Mouse (Mus musculus) R1 (cell line): ENCODE data around the gene Rabgap1l.

Experiments
- DNase-seq: peaks from one replicate; pipeline ENCODE4 v3.0.0-alpha.2; 2018; ENCODE audit warnings: low read depth, low spot score

The Rabgap1l gene

DNA sequence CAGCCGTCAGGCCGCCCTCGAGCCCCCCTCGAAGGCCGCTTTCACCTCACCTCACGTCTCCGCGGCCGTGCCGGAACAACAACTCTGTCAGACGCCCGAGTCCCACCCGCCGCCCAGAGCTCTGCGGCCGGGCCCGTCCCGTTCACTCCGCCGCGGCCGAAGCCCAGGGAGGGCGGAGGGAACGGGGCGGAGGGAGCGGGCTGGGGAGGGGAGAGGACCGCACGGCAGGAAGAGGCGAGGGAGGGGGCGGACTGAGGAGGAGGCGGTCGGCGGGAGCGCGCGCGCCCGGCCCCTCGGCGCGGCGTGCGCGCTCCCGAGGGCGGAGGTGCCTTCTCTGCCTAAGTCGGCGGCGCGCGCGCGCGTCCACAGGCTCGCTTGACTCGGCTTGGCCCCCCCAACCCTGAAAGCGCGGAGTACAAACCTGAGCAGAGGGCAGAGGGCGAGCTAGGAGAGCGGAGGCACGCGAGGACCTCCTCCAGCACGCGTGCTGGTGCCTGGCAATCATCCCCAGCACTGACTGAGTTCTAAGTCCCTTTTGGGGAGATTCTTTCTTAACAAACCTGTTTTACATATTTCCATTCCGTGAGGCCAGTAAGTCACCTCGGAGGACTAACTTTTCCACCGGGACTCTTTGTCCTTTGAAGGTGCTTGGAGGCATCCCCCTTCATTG, at the start of gene Rabgap1l:
TSS of gene Rabgap1l (minus strand) at position 526 of the 670 bp plus-strand sequence.
- peak; percentile 89 for DNase-seq

DNA sequence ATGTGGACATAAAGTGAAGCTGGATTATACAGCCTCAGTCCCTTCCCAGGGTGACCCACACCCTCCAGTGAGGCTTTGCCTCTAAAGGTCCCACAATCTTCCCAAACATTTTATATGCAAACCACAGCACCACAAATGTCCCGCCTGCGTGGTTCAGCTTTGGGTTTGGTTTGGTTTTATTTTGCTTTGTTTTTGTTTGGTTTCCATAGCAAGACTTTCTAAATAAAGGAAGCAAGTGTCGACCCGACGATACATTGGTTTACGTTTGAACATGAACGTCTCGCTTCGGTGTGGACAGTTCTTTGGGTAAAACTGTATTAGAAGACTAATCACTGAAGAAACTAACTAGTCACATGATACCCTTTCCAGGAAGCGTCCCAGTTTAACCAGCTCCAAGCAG, 49.6 kb upstream of the Rabgap1l start:
- no peak for DNase-seq

DNA sequence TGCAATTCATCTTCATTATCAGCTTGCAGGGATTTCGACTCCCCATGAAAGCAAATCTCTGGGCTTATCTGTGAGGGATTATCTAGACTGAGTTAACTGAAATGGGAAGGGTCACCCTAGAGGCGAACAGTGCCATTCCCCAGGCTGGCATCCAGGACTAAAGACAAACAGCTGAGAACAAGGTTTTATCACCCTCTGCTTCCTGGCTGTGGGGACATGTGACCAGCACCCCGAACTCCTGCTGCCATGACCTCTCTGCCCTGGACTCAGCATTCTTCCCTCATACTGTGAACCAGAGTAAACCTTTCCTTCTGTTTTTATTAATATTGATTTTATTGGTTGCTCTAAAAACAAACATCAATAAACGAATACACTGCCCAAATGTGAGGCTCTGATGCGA, 47.6 kb upstream of the Rabgap1l start:
- no peak for DNase-seq

DNA sequence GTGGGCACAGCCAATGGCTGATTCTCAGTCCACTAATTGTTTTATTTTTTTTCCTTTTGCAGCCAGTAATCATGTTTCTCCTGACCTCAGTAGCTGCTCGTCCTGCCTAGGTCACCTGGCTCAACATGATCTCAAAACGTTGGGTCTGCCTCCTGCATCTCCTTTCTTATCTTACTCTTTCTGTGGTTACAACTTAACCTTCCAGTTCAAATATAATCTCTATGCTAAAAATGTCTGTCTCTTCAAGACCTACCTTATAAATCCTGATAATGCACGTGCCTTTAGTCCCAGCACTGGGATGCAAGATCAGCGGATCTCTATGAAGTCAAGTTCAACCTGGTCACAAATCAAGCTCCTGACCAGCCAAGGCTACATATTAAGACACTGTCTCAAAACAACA, 46.1 kb upstream of the Rabgap1l start:
- DNase-seq: no peak

DNA sequence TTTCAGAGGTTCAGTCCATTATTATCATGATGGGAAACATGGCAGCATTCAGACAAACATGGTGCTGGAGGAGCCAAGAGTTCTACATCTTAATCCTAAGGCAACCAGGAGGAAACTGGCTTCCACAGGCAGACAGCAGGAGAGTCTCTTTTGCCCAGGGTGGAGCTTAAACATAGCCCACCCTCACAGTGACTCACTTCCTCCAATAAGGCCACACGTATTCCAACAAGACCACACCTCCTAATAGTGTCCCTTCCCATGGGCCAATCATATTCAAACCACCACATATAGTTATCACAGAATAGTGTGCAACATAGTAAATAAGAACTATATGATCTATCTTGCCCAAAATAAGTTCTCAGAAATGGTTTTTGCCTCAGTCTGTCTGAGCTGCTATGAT, 41.4 kb upstream of the Rabgap1l start:
- no peak for DNase-seq

DNA sequence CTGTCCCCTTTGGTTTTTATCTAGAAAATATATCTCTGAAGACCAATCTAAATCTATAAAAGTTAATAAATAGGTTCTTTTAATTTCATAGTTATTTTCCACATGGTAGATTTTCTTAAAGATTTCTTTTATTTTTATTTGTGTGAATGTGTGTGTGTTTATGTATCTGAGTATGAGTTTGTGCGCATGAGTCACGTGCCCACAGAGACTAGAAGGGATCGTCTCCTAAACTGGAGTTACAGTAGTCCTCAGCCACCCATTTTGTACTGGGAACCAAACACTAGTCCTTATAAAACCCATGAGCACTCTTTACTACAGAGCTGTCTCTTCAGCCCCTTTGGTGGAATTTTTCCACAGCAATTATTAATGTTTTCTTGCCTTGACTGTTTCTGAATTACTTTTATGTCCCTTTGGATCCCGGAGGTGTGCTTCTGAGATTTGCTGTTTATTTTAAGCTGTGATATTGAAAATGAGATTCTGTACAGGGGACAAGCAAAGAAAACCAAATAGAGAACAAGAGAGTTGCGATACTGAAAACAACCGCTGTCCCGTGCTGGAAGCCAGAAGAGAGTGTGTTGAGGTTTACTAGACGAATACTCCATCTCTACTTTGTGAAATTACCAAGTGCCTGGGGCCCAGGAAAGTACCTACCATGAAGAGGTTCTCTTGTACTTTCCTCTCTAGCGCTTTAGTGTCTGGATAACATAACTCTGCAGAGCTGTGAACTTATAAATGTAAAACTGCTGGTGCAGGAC, 39.4 kb upstream of the Rabgap1l start:
- DNase-seq: no peak

DNA sequence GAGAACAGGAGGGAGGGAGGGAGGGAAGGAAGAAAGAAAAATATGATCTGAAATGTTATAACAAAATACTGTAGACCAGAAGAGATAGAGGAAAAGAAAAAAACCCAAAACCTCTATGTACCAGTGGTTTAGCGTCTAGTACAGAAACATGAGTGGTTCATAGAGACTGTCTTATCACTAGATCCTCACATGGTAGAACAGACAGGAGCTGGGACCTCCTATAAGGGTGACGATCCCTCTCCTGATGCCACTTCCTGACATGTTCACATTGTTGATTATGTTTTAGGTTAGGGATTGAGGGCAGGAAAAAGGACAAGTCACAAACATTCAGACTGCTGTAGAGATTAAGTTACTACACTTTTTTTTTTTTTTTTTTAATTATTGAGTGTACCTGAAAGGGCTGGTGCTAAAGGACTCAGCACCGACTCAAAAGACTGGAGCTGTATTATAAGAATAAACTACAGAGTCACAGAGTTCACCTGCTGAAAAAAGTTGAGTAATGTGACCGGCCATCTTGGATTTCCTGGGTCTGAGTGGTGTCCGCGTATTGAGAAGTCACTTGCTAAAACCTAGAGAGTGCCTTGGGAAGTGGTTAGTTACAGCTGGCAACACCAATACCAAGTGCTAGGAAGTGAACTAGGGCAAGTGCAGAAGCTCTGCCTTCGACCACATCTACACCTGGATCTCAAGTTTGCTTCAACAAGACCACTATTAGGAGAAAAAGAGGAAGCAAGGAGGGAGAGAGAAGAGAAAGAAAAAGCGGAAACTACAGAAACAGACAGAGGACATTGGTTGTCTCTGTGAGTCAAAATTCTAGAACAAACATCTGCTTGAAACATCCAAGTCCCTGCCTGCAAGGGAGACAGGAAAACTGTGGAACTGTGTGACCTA, 37.8 kb upstream of the Rabgap1l start:
- DNase-seq: no peak

DNA sequence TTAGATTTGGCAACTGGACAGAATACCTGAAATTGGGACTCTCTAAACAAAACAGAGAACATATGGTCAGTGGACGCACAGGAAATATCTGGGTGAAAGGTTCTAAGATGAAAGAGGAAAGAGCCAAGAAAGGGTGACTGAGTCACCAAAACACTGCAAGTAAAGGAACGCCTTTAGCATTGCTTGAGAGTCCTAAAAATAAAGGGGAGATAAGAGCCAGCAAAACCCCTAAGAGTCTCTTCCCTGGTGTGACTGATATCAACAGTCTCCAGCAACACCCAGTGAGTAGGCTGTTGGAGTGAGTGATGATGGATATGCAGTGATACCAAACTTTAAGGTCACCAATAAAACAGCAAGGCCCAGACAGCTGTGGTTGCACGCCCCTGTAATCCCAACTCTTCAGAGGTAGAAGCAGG, 32.4 kb upstream of the Rabgap1l start:
- DNase-seq: no peak

DNA sequence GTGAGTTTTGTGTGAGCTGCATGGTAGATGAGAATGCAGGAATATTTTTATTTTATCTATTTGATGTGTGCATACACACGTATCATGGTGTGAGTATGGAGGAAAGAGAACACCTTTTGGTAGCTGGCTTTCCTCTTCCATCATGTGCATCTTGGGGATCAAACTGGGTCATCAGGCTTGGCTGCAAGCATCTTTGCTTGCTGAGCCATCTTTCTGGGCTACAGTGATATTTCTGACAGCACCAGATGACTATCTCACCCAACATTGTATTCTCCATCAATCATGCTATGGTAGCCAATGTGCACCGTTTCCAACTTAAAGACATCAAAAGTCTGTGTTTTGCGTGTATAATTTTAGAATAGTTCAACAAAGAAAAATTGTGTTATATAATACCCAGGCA, 30.6 kb upstream of the Rabgap1l start:
- no peak for DNase-seq

DNA sequence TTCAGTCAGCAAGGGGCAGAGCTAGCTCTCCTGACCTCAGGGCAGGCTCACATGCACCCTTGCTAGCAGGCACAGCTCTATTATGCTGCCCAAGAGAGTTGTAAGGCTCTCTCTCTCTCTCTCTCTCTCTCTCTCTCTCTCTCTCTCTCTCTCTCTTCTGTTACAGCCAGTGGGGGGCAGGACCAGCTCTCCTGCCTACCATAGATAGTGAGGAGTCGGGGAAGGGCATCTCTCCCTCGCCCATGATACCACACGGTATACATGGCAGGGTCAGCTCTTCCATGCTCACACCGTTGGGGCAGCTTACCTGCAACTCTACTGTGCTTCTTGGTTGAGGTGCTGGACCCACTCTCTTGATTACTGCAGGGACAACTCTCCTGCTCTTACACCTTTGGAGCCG, 21.2 kb upstream of the Rabgap1l start:
- no peak for DNase-seq

DNA sequence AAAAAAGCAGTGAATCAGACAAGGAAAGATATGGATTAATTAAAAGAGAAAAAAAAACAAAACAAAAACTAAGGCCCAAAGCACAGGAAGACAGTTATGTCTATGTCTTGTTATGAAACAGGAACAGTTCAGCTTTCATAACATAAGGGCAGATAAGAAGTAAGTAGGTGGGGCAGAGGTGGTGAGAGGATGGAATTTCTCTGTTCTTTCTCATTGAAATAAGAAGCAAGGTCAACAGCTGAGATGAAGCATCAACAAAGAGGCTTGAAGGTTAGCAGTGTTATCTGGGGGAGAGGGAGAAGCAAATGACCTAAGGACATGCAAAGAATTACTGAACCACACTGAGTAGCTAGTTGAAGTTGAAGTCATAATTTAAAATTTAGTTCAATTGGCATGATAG, 19.4 kb upstream of the Rabgap1l start:
- DNase-seq: peak; percentile 15

DNA sequence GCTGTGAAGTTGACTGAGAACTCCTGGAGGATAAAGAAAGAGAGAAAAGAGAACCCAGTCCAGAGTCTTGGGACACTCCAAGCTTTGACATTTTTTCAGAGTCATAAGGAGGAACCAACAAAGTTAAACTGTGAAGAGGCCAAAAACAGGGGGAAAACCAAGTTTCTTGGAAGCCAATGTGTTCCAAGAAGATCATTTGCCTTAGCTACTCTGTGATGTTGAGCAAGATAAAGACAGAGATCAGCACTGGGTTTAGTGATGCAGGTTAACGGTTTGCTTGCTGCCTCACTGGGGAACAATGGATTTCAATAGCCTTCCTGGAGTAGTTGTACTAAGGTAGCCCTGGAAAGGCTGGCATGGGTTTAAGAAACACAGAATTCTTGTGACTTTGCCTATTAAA, 18.9 kb upstream of the Rabgap1l start:
- no peak for DNase-seq

DNA sequence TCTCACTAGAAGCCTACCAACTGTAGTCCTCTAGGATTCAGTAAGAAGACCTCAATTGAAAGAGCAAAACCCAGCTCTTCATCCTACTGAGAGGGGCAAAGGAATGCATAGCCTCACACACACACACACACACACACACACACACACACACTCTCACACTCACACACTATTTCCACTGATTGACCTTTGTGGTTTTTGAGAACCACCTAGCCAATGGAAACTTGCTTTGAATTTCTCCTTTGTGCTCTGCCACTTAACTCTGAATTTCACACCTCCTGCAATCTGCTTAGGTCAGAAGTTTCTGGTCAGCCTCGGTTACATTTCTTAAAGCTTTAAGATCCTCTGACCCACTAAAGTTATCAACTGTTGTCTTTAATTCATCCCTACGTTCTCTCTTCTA, 12.3 kb upstream of the Rabgap1l start:
- DNase-seq: no peak

DNA sequence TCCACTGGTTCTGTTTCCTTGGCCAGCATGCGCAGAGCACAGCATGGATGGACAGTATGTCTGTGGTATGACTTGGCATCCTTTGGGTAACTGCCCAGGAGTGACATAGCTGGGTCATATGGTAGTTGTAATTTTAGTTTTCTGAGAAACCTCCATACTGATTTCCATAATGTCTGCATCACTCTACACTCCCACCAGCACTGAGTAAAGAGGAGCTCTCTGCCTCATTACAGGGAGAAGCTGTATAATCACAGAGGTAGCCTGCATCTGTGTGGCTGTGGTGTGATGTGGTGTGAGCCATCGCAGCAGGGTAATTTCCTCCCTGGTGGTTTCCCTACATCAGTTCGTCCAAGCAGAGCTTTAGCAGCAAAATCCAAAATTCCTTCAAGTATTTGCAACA, 7.0 kb upstream of the Rabgap1l start:
- DNase-seq: no peak

DNA sequence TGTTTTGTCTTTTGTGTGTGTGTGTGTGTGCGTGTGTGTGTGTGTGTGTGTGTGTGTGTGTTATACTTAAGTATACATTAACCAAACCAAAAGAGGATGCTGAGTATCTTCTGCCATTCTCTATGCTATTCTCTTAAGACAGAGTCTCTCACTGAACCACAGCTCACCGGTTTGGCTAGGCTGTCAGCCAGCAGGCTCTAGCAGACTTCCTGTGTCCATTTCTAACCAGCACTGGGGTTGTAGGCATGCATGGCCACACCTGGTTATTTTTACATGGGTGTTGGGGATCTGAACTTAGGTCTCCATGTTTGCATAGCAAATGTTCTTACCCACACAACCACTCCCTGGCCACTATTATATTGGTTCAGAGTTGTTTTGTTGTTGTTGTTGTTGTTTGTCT, 2.0 kb upstream of the Rabgap1l start:
- DNase-seq: no peak

DNA sequence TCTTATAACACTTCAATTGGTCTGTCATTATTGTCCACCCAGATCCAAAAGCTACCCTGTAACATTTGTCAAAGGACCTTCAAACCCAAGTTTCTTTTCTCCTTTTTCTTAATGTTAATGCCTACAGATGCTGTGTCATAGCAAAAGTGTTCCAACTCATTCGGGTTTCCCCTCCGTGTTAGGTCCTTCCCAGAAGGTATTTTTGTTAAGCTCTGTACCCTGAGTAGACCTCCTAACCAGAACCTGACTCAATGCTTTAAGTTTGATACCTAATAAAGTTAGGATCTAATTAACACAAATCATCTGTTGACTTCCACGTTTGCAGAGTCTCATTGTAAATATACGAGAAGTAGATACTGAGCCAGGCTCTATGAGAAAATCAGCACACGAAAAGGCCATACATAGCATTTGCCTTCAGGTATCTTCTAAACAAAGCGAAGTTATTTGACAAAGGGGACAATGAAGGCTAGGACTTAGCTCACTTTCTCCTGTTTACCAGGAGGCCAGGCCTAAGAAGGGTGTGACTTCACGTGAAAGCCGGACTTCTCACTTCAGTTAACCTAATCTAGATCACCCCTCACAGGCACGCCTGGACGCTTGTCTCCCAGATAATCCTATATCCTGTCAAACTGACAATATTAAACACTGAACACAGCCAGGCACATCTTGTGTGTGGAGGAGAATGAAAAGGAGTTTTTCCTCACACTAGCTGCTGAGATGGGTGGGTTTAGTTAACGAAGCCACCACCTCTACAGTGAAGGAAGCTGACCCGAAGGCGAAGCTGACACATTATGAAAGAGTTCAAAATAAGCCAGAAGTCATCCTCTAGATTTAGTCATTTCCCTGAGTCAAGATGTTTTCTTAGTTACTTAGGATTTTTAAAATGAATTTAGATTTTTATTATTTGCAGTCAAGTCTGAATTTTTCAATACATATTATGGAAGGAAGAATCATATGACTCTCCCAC, 1.1 kb upstream of the Rabgap1l start:
- DNase-seq: no peak

DNA sequence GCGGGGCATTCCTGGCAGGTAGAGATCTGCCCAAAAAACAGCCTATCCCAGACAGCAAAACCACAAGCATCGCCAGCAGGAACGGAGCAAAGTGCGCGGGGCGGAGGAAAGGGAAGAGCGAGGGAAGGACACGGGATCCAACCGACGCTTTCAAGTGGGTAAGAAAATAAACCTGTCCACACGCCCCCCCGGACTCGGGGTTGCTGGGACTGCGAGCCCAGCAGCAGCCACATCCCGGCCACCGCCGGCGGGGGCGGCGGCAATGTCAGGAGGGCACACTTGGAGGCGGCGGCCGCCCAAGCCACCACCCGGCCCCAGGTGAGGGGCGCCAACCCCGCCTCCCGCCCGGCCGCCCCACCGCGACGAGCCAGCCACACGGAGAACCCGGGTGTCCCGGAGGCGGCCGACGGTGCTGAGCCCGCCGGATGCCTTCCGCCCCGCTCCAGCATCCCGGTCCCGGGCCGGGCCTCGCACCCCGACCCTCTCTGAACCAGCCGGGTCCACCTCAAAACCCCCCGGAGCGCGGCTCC, 790 bp downstream of the Rabgap1l start:
- DNase-seq: peak; percentile 73

DNA sequence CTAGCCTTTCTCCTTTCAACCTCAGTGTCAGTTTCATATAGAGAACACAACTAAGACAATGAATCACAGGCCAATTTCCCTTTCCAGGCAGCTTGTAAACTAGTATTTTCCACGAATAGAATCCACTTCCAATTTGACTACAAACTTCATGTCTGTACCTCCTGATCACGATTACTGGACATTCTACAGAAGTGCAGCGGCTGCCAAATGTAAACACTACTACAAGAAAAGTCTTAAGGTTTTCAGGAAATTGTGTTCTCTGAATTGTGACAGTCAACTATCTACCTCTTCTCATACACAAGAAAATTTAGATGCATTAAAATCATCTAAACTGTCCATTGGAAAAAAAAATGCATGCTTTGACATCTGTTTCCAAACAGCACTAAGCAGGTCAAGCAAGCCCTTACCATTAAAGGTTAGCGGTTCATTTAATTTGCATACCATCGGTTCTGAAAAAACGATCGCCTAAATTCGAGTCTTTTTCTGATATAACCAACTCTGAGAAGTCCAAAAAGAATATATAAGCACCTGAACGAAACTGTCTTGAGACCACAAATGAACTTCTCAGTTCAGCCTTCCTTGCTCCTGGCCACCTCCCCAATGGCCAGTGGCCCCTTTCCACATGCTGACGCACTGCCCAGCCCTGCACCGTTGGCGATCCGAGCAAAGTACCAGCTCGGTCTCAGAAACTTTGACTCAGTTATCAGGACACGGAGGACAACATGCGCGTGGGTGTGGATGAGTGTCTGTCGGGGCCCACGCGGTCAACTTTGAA, 1.4 kb downstream of the Rabgap1l start:
- DNase-seq: no peak

DNA sequence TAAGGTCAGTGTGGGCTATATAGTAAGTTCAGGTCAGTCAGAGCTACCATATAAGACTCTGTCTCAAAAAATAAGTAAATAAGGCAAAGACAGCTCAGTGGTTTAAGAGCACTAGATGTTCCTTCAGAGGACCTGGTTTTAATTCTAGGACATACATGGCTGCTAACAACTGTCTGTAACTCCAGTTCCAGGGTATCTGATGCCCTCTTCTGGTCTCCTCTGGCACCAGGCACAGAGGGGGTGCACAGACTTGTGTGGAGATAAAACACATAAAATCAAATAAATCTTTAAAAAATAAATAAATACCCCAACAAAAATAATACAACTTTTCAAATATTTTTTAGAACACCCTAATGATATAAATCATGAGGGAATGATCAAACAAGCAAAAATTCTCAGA, 2.4 kb downstream of the Rabgap1l start:
- no peak for DNase-seq

DNA sequence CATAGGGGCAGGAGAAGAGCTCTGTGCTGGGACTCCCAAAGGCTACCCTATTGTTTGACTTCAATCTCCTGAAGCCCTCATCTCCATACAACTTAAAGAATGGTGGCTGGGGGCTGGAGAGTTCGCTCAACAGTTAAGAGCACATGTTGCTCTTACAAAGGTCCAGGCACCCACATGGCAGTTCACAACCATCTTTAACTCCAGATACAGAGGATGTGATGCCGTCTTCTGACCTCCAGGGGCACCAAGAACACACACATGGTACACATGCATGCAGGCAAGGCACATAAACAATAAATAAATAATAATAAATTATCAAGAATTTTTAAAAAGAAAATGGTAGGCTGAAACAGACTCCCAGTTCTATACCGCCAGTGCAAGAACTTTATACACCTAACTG, 3.1 kb downstream of the Rabgap1l start:
- peak; percentile 46 for DNase-seq
